Mouse (Mus musculus): ENCODE measurements around the gene Sec14l3. TPM values are rescaled to one million over a fixed set of nuclear protein-coding genes. Genes with fewer than 3 reads are reported as not detected.

Gene Sec14l3
- total RNA-seq, 1 experiment: 0.22 TPM

GRCm38 (mm10) chr11:4046526-4046925, 18.1 kb upstream of the Sec14l3 start:
- Histone ChIP-seq H3K9ac (ENCODE audit: insufficient read depth, low read depth, low read length, poor library complexity, severe bottlenecking) (no peak overlapping the region), H3K27ac (ENCODE audit: insufficient read depth, low read depth, low read length, poor library complexity, severe bottlenecking) (no peak overlapping the region), H3K36me3 (ENCODE audit: control insufficient read depth, insufficient read depth, low read length, poor library complexity, severe bottlenecking) (no peaks in the 10 kb centered on the region), H3K9me3 (ENCODE audit: control insufficient read depth, insufficient read depth, low read depth, low read length) (no peaks in the 10 kb centered on the region), H3K4me3 (ENCODE audit: insufficient read depth in 1 of 2, low read depth in 1 of 2, low read length in 2 of 2, poor library complexity in 1 of 2, severe bottlenecking in 1 of 2) (no peak overlapping the region), H3K4me1 (ENCODE audit: control insufficient read depth in 2 of 2, insufficient read depth in 2 of 2, low read length in 2 of 2, poor library complexity in 1 of 2) (no peaks in the 10 kb centered on the region)
- in situ Hi-C loops (cut with MboI; ENCODE audit: low sequenced_read_pairs in 2 of 2, unreplicated experiment in 2 of 2): no loop called here
- TF ChIP-seq MAFK (IDR thresholded peaks at IDR 0.05; ENCODE audit: insufficient read depth, low read depth, low read length) (no peak), ZC3H11A (IDR thresholded peaks at IDR 0.05; ENCODE audit: borderline replicate concordance, low read depth, low read length) (no peak), HCFC1 (IDR thresholded peaks at IDR 0.05; ENCODE audit: borderline replicate concordance, insufficient read depth, low read length) (no peak), ZNF384 (IDR thresholded peaks at IDR 0.05; ENCODE audit: low read depth, low read length) (no peak), CHD2 (IDR thresholded peaks at IDR 0.05; ENCODE audit: low read depth, low read length) (no peak)
- no peak for DNase-seq (ENCODE audit: low read depth, low spot score)

- no peak overlapping the region for H3K27ac ChIP-seq (ENCODE audit: insufficient read depth, low read depth, low read length, poor library complexity, severe bottlenecking)
- no peak for DNase-seq (ENCODE audit: low read depth, low spot score)
- in situ Hi-C loops (cut with MboI; ENCODE audit: low sequenced_read_pairs in 2 of 2, unreplicated experiment in 2 of 2): no loop called here
- TF ChIP-seq HCFC1 (IDR thresholded peaks at IDR 0.05; ENCODE audit: borderline replicate concordance, insufficient read depth, low read length) (no peak), ZC3H11A (IDR thresholded peaks at IDR 0.05; ENCODE audit: borderline replicate concordance, low read depth, low read length) (no peak), CHD2 (IDR thresholded peaks at IDR 0.05; ENCODE audit: low read depth, low read length) (no peak), ZNF384 (IDR thresholded peaks at IDR 0.05; ENCODE audit: low read depth, low read length) (0 out of 2 replicates have a peak, but pooled peaks have one; percentile 34), MAFK (IDR thresholded peaks at IDR 0.05; ENCODE audit: insufficient read depth, low read depth, low read length) (no peak)
- H3K4me1 ChIP-seq (ENCODE audit: control insufficient read depth in 2 of 2, insufficient read depth in 2 of 2, low read length in 2 of 2, poor library complexity in 1 of 2): no peaks in the 10 kb centered on the region
- no peak overlapping the region for H3K9ac ChIP-seq (ENCODE audit: insufficient read depth, low read depth, low read length, poor library complexity, severe bottlenecking)
- no peak overlapping the region for H3K4me3 ChIP-seq (ENCODE audit: insufficient read depth in 1 of 2, low read depth in 1 of 2, low read length in 2 of 2, poor library complexity in 1 of 2, severe bottlenecking in 1 of 2)
- no peaks in the 10 kb centered on the region for H3K9me3 ChIP-seq (ENCODE audit: control insufficient read depth, insufficient read depth, low read depth, low read length)
- no peaks in the 10 kb centered on the region for H3K36me3 ChIP-seq (ENCODE audit: control insufficient read depth, insufficient read depth, low read length, poor library complexity, severe bottlenecking)
These were observed 16.9 kb upstream of the Sec14l3 start for GRCm38 (mm10) chr11:4047766-4048165.

- Histone ChIP-seq H3K36me3 (ENCODE audit: control insufficient read depth, insufficient read depth, low read length, poor library complexity, severe bottlenecking) (no peaks in the 10 kb centered on the region), H3K27ac (ENCODE audit: insufficient read depth, low read depth, low read length, poor library complexity, severe bottlenecking) (no peak overlapping the region), H3K9ac (ENCODE audit: insufficient read depth, low read depth, low read length, poor library complexity, severe bottlenecking) (no peak overlapping the region), H3K4me3 (ENCODE audit: insufficient read depth in 1 of 2, low read depth in 1 of 2, low read length in 2 of 2, poor library complexity in 1 of 2, severe bottlenecking in 1 of 2) (no peak overlapping the region), H3K4me1 (ENCODE audit: control insufficient read depth in 2 of 2, insufficient read depth in 2 of 2, low read length in 2 of 2, poor library complexity in 1 of 2) (no peaks in the 10 kb centered on the region), H3K9me3 (ENCODE audit: control insufficient read depth, insufficient read depth, low read depth, low read length) (no peaks in the 10 kb centered on the region)
- no peak for DNase-seq (ENCODE audit: low read depth, low spot score)
- TF ChIP-seq MAFK (IDR thresholded peaks at IDR 0.05; ENCODE audit: insufficient read depth, low read depth, low read length): no peak
- TF ChIP-seq CHD2 (IDR thresholded peaks at IDR 0.05; ENCODE audit: low read depth, low read length): no peak
- TF ChIP-seq HCFC1 (IDR thresholded peaks at IDR 0.05; ENCODE audit: borderline replicate concordance, insufficient read depth, low read length): no peak
- TF ChIP-seq ZNF384 (IDR thresholded peaks at IDR 0.05; ENCODE audit: low read depth, low read length): no peak
- TF ChIP-seq ZC3H11A (IDR thresholded peaks at IDR 0.05; ENCODE audit: borderline replicate concordance, low read depth, low read length): no peak
- in situ Hi-C loops (cut with MboI; ENCODE audit: low sequenced_read_pairs in 2 of 2, unreplicated experiment in 2 of 2): no loop called here
These were observed 16.2 kb upstream of the Sec14l3 start for GRCm38 (mm10) chr11:4048438-4048837.

- no peak for TF ChIP-seq MAFK (IDR thresholded peaks at IDR 0.05; ENCODE audit: insufficient read depth, low read depth, low read length)
- no peak for TF ChIP-seq ZNF384 (IDR thresholded peaks at IDR 0.05; ENCODE audit: low read depth, low read length)
- peak; percentile 43; the same call in 1 of the 2 replicates for TF ChIP-seq ZC3H11A (IDR thresholded peaks at IDR 0.05; ENCODE audit: borderline replicate concordance, low read depth, low read length)
- in situ Hi-C loops (cut with MboI; ENCODE audit: low sequenced_read_pairs in 2 of 2, unreplicated experiment in 2 of 2): no loop called here
- Histone ChIP-seq H3K4me3 (ENCODE audit: insufficient read depth in 1 of 2, low read depth in 1 of 2, low read length in 2 of 2, poor library complexity in 1 of 2, severe bottlenecking in 1 of 2) (no peak overlapping the region), H3K9ac (ENCODE audit: insufficient read depth, low read depth, low read length, poor library complexity, severe bottlenecking) (no peak overlapping the region), H3K36me3 (ENCODE audit: control insufficient read depth, insufficient read depth, low read length, poor library complexity, severe bottlenecking) (no peaks in the 10 kb centered on the region), H3K27ac (ENCODE audit: insufficient read depth, low read depth, low read length, poor library complexity, severe bottlenecking) (no peak overlapping the region), H3K4me1 (ENCODE audit: control insufficient read depth in 2 of 2, insufficient read depth in 2 of 2, low read length in 2 of 2, poor library complexity in 1 of 2) (no peaks in the 10 kb centered on the region), H3K9me3 (ENCODE audit: control insufficient read depth, insufficient read depth, low read depth, low read length) (no peaks in the 10 kb centered on the region)
- peak; percentile 79 for DNase-seq (ENCODE audit: low read depth, low spot score)
These were observed 11.1 kb upstream of the Sec14l3 start for GRCm38 (mm10) chr11:4053586-4053985.

Data from ES-E14 (cell line).